Mouse (Mus musculus): ENCODE measurements around the gene Hmgcs2.

GRCm38 (mm10) chr3:98236266-98236665, 44.0 kb upstream of the Hmgcs2 start:
- TF ChIP-seq POLR2A (IDR thresholded peaks at IDR 0.05; ENCODE audit: borderline replicate concordance, control insufficient read depth, low read depth, low read length) (no peak), CTCF (IDR thresholded peaks at IDR 0.05; ENCODE audit: control insufficient read depth, insufficient read depth, low read length) (no peak)

Data from bone marrow, adult 2 months (tissue).